Mouse (Mus musculus) neural tube, embryonic 11.5 days (tissue): Measurements from ENCODE around the gene Bbs9. TPM values are rescaled to one million over a fixed set of nuclear protein-coding genes. Genes with fewer than 3 reads are reported as not detected.

Source experiments
- ATAC-seq: fragments of 200-750 bp; cut with Nextera tagmentation; 2 replicates; pipeline ENCODE4 v1.8.0; 2017; ENCODE audit warnings: moderate number of reproducible peaks, mild to moderate bottlenecking, moderate TSS enrichment, moderate library complexity; ENCODE audit not compliant: insufficient read depth, low FRiP score, low TSS enrichment
- DNase-seq: peaks from one replicate; pipeline ENCODE4 v3.0.0-alpha.2; 2015; ENCODE audit warnings: low spot score
- H3K27ac ChIP-seq: fragments of 300-500 bp; sonication (generic); 2 replicates; pipeline ENCODE4 v1.5.1; 2014; ENCODE audit warnings: low read depth, mild to moderate bottlenecking, low read length
- H3K27me3 ChIP-seq: fragments of 300-500 bp; sonication (generic); 2 replicates; pipeline ENCODE4 v1.6.1; 2014; ENCODE audit warnings: mild to moderate bottlenecking, low read length, mixed read lengths; ENCODE audit not compliant: control insufficient read depth, insufficient read depth
- H3K36me3 ChIP-seq: fragments of 300-500 bp; sonication (generic); 2 replicates; pipeline ENCODE4 v1.6.1; 2014; ENCODE audit warnings: mild to moderate bottlenecking, low read length, moderate library complexity, mixed read lengths; ENCODE audit not compliant: control insufficient read depth, insufficient read depth
- H3K4me1 ChIP-seq: fragments of 300-500 bp; sonication (generic); 2 replicates; pipeline ENCODE4 v1.6.1; 2014; ENCODE audit warnings: low read length, mixed read lengths; ENCODE audit not compliant: control insufficient read depth, insufficient read depth
- H3K4me2 ChIP-seq: fragments of 300-500 bp; sonication (generic); 2 replicates; pipeline ENCODE4 v1.6.1; 2014; ENCODE audit warnings: low read depth, mild to moderate bottlenecking, moderate library complexity
- H3K4me3 ChIP-seq: fragments of 300-500 bp; sonication (generic); 2 replicates; pipeline ENCODE4 v1.5.1; 2014; ENCODE audit warnings: low read depth, low read length
- H3K9ac ChIP-seq: fragments of 300-500 bp; sonication (generic); 2 replicates; pipeline ENCODE4 v1.6.1; 2014; ENCODE audit warnings: mild to moderate bottlenecking, low read length
- H3K9me3 ChIP-seq: fragments of 300-500 bp; sonication (generic); 2 replicates; pipeline ENCODE4 v1.6.1; 2016; ENCODE audit warnings: low read length; ENCODE audit not compliant: control insufficient read depth
- WGBS: fragments of 180-500 bp; shearing (Covaris S2); extraction: QIAGEN DNeasy Blood & Tissue Kit; methylation state at CpG from one replicate; pipeline ENCODE4 v1.1.7; 2014; 5-methylcytosine and 5-hydroxymethylcytosine counted together
- polyA plus RNA-seq: library from polyadenylated mRNA; unstranded; fragments of >200 nt; fragmentation: Nextera tagmentation; extraction: Ambion mirVana; gene quantifications from 2 replicates; pipeline ENCODE4 v1.2.1, GENCODE M21; 2014

The Bbs9 gene
- polyA plus RNA-seq, 1 experiment from 2014 or later, result 16.9 TPM

DNA sequence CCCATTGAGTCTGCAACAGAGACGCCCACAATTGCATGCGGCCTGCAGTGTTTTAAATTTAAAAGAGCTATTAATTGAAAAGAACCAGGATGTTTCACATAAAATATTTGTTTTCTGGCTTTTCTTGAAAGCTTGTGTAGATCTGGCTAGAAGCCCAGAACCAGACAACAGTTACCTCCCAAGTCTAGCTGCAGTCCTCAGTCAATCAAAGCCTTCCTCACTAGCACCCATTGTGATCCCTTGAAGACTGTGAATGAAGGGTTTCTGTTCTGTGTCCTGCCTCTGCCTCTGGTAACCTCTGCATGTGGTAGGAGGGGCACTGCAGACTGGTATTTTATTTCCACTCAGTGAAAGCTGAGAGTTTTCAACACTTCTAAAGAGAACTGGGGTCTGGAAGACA is 27.5 kb downstream of the Bbs9 start:
- Histone ChIP-seq H3K4me1 (no peaks in the 10 kb centered on the region), H3K9me3 (no peaks in the 10 kb centered on the region), H3K27me3 (no peaks in the 10 kb centered on the region), H3K9ac (no peak overlapping the region), H3K4me2 (no peak overlapping the region), H3K4me3 (no peak overlapping the region), H3K36me3 (no peaks in the 10 kb centered on the region), H3K27ac (no peak overlapping the region)
- WGBS, result 93% methylated on average over 2 of the region's 2 CpGs
- DNase-seq (no peak), ATAC-seq (no peak)

DNA sequence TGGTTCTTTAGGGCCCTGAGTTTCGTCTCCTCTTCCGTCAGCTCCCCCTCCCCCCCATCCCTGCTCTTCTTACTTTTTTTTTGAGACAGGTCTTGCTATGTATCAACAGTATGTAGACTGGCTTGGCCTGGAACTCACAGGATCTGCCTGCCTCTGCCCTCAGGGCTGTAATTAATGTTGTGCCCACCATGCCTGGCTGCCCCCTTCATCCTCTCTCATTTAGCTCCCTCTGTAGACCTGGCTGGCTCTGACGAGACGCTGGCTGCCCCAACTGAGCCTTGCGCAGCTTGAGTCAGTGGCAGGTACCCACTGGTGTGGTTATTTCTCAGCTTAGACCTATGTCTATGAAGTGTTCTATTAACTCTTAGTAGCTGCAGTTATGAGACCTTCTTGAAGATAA is 28.1 kb downstream of the Bbs9 start:
- Histone ChIP-seq H3K9me3 (no peaks in the 10 kb centered on the region), H3K4me2 (no peak overlapping the region), H3K36me3 (no peaks in the 10 kb centered on the region), H3K9ac (no peak overlapping the region), H3K4me3 (no peak overlapping the region), H3K27me3 (no peaks in the 10 kb centered on the region), H3K4me1 (no peaks in the 10 kb centered on the region), H3K27ac (no peak overlapping the region)
- DNase-seq (no peak), ATAC-seq (no peak)
- 85% methylated on average over 5 of the region's 5 CpGs for WGBS

DNA sequence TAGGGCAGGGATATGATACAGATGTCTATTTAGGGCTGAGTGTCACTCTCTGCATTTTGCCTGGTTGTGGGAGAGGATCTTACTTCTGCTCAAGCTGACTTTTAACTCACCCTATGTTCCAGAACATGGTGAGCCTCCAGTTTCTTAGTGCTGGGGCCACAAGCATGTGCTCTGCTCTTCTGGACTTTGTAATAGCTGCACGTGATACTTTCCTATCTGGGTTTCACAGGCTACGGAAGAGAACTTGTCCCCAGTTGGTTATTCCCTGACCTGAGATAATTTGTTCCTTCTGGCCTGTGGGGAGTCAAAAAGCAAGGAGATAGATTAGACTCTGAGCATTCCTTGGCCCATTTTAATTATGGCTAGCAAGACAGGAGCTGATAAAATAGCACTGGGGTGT is 30.1 kb downstream of the Bbs9 start:
- no peaks in the 10 kb centered on the region for H3K27me3 ChIP-seq
- H3K4me3 ChIP-seq, result no peak overlapping the region
- WGBS, result 83% methylated on average over 2 of the region's 2 CpGs
- H3K4me2 ChIP-seq, result no peak overlapping the region
- DNase-seq (no peak), ATAC-seq (no peak)
- H3K36me3 ChIP-seq, result no peaks in the 10 kb centered on the region
- no peak overlapping the region for H3K9ac ChIP-seq
- no peak overlapping the region for H3K27ac ChIP-seq
- no peaks in the 10 kb centered on the region for H3K9me3 ChIP-seq
- H3K4me1 ChIP-seq, result no peaks in the 10 kb centered on the region

DNA sequence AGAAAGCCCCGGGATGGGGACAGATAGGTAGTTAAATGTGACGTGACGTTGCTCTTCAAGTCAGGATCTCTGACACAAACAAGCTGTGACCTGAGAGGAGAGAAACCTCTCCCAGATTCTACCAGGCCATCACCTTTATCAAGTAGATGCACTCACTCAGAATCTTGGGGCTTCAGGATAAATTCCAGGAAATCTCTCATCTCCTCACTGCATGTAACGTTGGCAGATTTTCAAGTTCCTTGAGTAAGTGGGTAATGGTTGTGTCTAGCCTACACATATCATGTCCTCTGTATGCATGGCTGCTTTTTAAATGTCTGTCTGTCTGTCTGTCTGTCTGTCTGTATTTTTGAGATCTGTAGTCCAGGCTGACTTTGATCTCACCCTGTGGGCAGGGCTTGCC is 39.6 kb downstream of the Bbs9 start:
- ATAC-seq (no peak), DNase-seq (no peak)
- H3K9ac ChIP-seq, result no peak overlapping the region
- H3K36me3 ChIP-seq, result no peaks in the 10 kb centered on the region
- no peaks in the 10 kb centered on the region for H3K27me3 ChIP-seq
- no peak overlapping the region for H3K27ac ChIP-seq
- H3K9me3 ChIP-seq, result no peaks in the 10 kb centered on the region
- no peaks in the 10 kb centered on the region for H3K4me1 ChIP-seq
- WGBS, result 95% methylated on average over 4 of the region's 4 CpGs
- H3K4me3 ChIP-seq, result no peak overlapping the region
- H3K4me2 ChIP-seq, result no peak overlapping the region

DNA sequence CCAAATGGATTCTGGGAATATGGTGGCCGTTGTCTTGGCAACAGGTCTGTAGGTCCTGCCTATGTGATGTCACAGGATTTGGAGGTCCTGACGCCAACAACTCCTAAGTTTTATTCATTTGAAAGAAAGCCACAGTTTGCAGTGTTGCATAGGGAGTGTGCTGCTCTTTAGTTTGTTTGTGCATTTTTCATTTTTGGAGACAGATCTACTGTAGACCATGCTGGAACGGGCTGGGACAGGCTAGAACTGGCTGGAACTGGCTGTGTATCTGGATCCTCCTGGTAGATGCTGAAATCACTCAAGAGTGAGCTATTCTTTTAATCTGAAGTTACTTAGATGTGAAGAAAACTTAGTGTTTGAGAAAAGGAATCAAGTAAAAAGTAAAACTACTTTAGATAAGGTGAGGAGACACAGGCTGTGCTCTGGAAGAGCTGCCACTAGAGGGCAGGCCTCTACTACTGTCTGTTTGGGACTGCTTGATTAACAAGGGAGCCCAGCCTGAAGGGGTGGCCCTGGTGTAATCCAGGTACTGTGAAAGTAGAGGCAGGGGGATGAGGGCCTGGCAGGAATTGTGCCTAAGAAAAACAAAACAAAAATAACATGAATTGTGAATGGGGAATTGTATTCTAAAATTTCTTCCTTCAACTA is 43.0 kb downstream of the Bbs9 start:
- Histone ChIP-seq H3K9me3 (no peaks in the 10 kb centered on the region), H3K4me1 (no peaks in the 10 kb centered on the region), H3K4me2 (no peak overlapping the region), H3K36me3 (no peaks in the 10 kb centered on the region), H3K4me3 (no peak overlapping the region), H3K27me3 (no peaks in the 10 kb centered on the region), H3K27ac (no peak overlapping the region), H3K9ac (no peak overlapping the region)
- DNase-seq (peak; percentile 61), ATAC-seq (no peak)
- 89% methylated on average over 3 of the region's 3 CpGs for WGBS

DNA sequence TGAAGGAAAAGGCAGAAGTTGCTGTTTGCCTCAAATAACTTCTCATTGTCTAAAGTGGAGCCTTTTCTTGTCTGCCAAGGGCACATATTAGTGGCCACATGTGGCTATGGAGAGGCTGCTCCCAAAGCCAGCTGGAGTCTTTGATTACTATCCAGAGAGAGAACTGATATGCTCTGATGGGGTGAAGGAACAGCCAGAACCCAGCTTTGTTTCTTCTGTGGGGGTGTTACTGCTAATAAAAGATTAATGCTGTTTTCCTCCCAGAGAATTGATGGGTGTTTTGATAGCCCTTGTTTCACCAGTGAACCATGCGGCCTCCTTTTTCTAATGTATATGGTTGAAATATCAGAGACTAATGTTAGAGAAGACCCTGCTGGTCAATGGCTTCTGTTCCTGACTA is 47.9 kb downstream of the Bbs9 start:
- Histone ChIP-seq H3K4me3 (no peak overlapping the region), H3K4me1 (no peaks in the 10 kb centered on the region), H3K9me3 (no peaks in the 10 kb centered on the region), H3K9ac (no peak overlapping the region), H3K27ac (no peak overlapping the region), H3K4me2 (no peak overlapping the region), H3K36me3 (no peaks in the 10 kb centered on the region), H3K27me3 (no peaks in the 10 kb centered on the region)
- WGBS, result 78% methylated on average over 1 of the region's 1 CpGs
- no peak for ATAC-seq
- no peak for DNase-seq

DNA sequence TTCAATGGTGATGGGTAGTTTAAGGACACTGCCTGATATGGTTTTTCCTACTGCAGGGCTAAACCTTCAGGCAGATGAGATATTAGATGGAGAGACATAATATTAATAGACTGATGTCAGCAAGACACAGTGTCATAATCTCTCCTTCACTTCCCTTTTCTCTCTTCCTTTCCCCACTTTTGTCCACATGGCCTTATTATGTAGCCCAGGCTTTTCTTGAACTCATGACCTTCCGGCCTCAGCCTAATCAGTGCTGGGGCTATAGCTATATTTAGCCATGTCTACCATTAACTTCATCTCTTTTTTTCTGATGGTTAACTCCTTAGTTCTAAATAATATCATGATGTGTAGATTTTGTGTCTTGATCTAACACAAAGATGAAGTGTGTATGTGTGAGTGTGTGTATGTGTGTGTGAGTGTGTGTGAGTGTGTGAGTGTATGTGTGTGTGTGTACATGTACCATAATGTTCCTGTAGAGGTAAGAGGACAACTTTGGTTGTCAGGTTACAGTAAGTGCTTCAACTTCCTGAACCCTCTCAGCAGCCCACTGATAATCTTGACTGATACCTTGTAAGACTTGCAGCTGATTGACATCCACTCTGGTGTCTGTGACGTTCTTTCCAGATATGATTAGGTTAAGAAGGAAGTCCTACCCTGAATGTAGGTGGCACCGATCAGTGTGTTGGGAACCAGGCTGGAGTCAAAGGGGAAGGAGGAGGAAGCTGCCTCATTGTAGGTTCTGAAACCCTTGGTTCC is 55.4 kb downstream of the Bbs9 start:
- Histone ChIP-seq H3K27ac (no peak overlapping the region), H3K4me3 (no peak overlapping the region), H3K27me3 (no peaks in the 10 kb centered on the region), H3K4me2 (no peak overlapping the region), H3K36me3 (no peaks in the 10 kb centered on the region), H3K9ac (no peak overlapping the region), H3K4me1 (no peaks in the 10 kb centered on the region), H3K9me3 (no peaks in the 10 kb centered on the region)
- ATAC-seq (no peak), DNase-seq (no peak)
- WGBS, result 94% methylated on average over 3 of the region's 3 CpGs

DNA sequence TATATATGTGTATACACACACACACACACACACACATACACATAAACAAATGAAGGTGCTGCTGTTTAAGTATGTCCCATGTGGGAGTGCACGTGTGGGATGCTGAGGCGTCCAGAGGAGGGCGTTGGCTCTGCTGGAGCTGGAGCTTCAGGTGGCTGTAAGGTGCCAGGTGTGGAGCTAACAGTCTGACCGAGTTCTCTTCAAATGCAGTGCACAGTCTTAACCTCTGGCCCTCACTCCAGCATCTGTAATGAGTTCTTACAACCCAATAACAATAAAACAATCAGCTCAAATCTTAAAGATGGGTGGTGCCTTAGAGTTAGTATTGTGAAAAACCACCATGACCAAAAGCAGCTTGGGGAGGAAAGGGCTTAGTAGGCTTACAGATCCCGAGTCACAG is 56.6 kb downstream of the Bbs9 start:
- WGBS, result 60% methylated on average over 5 of the region's 5 CpGs
- no peak overlapping the region for H3K4me3 ChIP-seq
- ATAC-seq, result no peak
- no peak overlapping the region for H3K27ac ChIP-seq
- DNase-seq, result no peak
- H3K36me3 ChIP-seq, result no peaks in the 10 kb centered on the region
- no peaks in the 10 kb centered on the region for H3K9me3 ChIP-seq
- no peaks in the 10 kb centered on the region for H3K4me1 ChIP-seq
- no peaks in the 10 kb centered on the region for H3K27me3 ChIP-seq
- H3K4me2 ChIP-seq, result no peak overlapping the region
- no peak overlapping the region for H3K9ac ChIP-seq

DNA sequence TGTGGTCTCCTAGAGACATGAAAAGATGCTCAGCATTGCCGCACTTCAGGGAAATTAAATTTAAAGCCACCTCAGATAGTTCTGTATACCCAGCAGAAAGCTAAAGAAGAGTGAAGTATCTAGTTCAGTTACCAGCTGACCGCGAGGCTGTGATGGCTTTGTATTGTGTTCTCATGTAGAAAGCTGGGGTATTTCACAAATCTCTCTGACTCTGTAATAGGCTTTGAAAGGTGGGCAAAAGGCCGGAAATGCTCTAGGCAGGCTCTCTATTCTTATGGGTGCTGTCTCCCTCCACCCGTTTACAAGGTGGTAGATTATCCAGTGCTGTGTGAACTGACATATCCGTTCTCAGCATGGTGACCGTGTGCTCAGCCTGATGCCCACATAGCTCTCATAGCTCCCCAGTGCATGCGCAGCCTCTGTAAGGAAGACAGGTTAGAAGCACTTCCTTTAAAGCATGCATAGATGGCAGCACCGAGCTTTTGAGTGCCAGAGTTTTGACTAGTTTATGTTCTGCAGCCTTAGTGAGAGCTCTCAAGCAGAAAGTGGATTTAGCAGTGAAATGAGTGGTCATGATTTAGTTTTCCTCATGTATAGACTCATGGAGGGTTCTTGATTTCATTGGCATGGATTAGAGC is 57.4 kb downstream of the Bbs9 start:
- no peak; the same call in 1 of the 2 replicates for ATAC-seq
- H3K36me3 ChIP-seq, result no peaks in the 10 kb centered on the region

More for the DNA sequence above, 57.4 kb downstream of the Bbs9 start:
- 59% methylated on average over 9 of the region's 9 CpGs for WGBS
- H3K9ac ChIP-seq, result no peak overlapping the region
- no peak overlapping the region for H3K4me3 ChIP-seq
- no peaks in the 10 kb centered on the region for H3K27me3 ChIP-seq
- no peaks in the 10 kb centered on the region for H3K9me3 ChIP-seq
- no peaks in the 10 kb centered on the region for H3K4me1 ChIP-seq
- no peak overlapping the region for H3K27ac ChIP-seq
- H3K4me2 ChIP-seq, result no peak overlapping the region
- DNase-seq, result peak; percentile 24
